Mouse (Mus musculus) heart, embryonic 14.5 days (tissue): ENCODE results near the gene Clic6. TPM values are rescaled to one million over a fixed set of nuclear protein-coding genes. Genes with fewer than 3 reads are reported as not detected.

Experiments used
- ATAC-seq: fragments of 200-750 bp; cut with Nextera tagmentation; 2 replicates; pipeline ENCODE4 v1.8.0; 2017; ENCODE audit warnings: low read depth, moderate TSS enrichment; ENCODE audit not compliant: insufficient number of reproducible peaks, insufficient read depth, low FRiP score
- H3K27ac ChIP-seq, 2 experiments: fragments of 200-500 bp in 1 of 2; fragments of 300-500 bp in 1 of 2; sonication (generic) in 1 of 2; replicated peaks in 1 of 2; 2 replicates each; pipeline ENCODE4 v1.5.1; 2012 to 2014; ENCODE audit warnings: low read depth in 2 of 2, low read length in 2 of 2, control low read depth in 1 of 2, mild to moderate bottlenecking in 1 of 2, mixed read lengths in 1 of 2; ENCODE audit not compliant: control insufficient read depth in 1 of 2, insufficient read depth in 1 of 2
- H3K27me3 ChIP-seq: fragments of 300-500 bp; sonication (generic); 2 replicates; pipeline ENCODE4 v1.6.1; 2014; ENCODE audit warnings: mild to moderate bottlenecking, low read length, control low read depth; ENCODE audit not compliant: control insufficient read depth, insufficient read depth
- H3K36me3 ChIP-seq: fragments of 300-500 bp; sonication (generic); 2 replicates; pipeline ENCODE4 v1.6.1; 2014; ENCODE audit warnings: mild to moderate bottlenecking, control low read depth, low read length, mixed read lengths; ENCODE audit not compliant: control insufficient read depth, insufficient read depth
- H3K4me1 ChIP-seq, 2 experiments: fragments of 200-500 bp in 1 of 2; fragments of 300-500 bp in 1 of 2; sonication (generic) in 1 of 2; 2 replicates each; pipeline ENCODE4 v1.6.1; 2012 to 2014; ENCODE audit warnings: low read length in 2 of 2, control low read depth in 1 of 2, mixed read lengths in 1 of 2; ENCODE audit not compliant: control insufficient read depth in 2 of 2, insufficient read depth in 2 of 2
- H3K4me2 ChIP-seq: fragments of 300-500 bp; sonication (generic); 2 replicates; pipeline ENCODE4 v1.6.1; 2014; ENCODE audit warnings: mild to moderate bottlenecking, low read length
- H3K4me3 ChIP-seq, 2 experiments: fragments of 200-500 bp in 1 of 2; fragments of 300-500 bp in 1 of 2; sonication (generic) in 1 of 2; 2 replicates each; pipeline ENCODE4 v1.5.1; 2012 to 2014; ENCODE audit warnings: low read length in 2 of 2, mild to moderate bottlenecking in 2 of 2, control low read depth in 1 of 2, low read depth in 1 of 2, moderate library complexity in 1 of 2; ENCODE audit not compliant: control insufficient read depth in 1 of 2, insufficient read depth in 1 of 2
- H3K9ac ChIP-seq: fragments of 300-500 bp; sonication (generic); 2 replicates; pipeline ENCODE4 v1.6.1; 2014; ENCODE audit warnings: mild to moderate bottlenecking, low read length
- H3K9me3 ChIP-seq: fragments of 300-500 bp; sonication (generic); 2 replicates; pipeline ENCODE4 v1.6.1; 2016; ENCODE audit warnings: low read length, control low read depth; ENCODE audit not compliant: control insufficient read depth
- WGBS: fragments of 180-500 bp; shearing (Covaris S2); extraction: QIAGEN DNeasy Blood & Tissue Kit; methylation state at CpG from one replicate; pipeline ENCODE4 v1.1.7; 2014; 5-methylcytosine and 5-hydroxymethylcytosine counted together
- polyA plus RNA-seq: library from polyadenylated mRNA; unstranded; fragments of >200 nt; fragmentation: Nextera tagmentation; extraction: Ambion mirVana; gene quantifications from 2 replicates; pipeline ENCODE4 v1.2.1, GENCODE M21; 2014

Gene Clic6
- 0.72 and 0.89 TPM in 2 replicates for polyA plus RNA-seq

GRCm38 (mm10) chr16:92485436-92485835 lies at the start of gene Clic6:
Clic6 (plus strand) TSS chr16:92485736.
- no peaks in the 10 kb centered on the region for H3K36me3 ChIP-seq
- no peak within 1 kb of the TSS for H3K4me3 ChIP-seq
- H3K4me1 ChIP-seq, result no peaks in the 10 kb centered on the region
- H3K27ac ChIP-seq, result no peak within 1 kb of the TSS
- H3K4me2 ChIP-seq, result no peak within 1 kb of the TSS
- 0 out of 2 replicates have a peak, but pooled peaks cover 3% of the 10 kb centered on the region for H3K27me3 ChIP-seq
- no peaks in the 10 kb centered on the region for H3K9me3 ChIP-seq
- ATAC-seq, result no peak
- no peak within 1 kb of the TSS for H3K9ac ChIP-seq
- WGBS, result 87% methylated on average over 5 of the region's 5 CpGs

- Histone ChIP-seq H3K27me3 (no peaks in the 10 kb centered on the region), H3K27ac (no peak overlapping the region), H3K4me1 (peaks cover 52 to 59% of the 10 kb centered on the region in 2 experiments), H3K36me3 (no peaks in the 10 kb centered on the region), H3K4me2 (no peak overlapping the region), H3K4me3 (no peak overlapping the region), H3K9me3 (no peaks in the 10 kb centered on the region), H3K9ac (no peak overlapping the region)
- WGBS, result 62% methylated on average over 2 of the region's 2 CpGs
- ATAC-seq, result no peak
These were observed 45.8 kb upstream of the Clic6 start for GRCm38 (mm10) chr16:92439775-92440174.

GRCm38 (mm10) chr16:92440229-92440628 lies 45.3 kb upstream of the Clic6 start:
- Histone ChIP-seq H3K4me2 (no peak overlapping the region), H3K4me1 (peaks cover 54 to 59% of the 10 kb centered on the region in 2 experiments), H3K27ac (no peak overlapping the region), H3K9me3 (no peaks in the 10 kb centered on the region), H3K36me3 (no peaks in the 10 kb centered on the region), H3K4me3 (no peak overlapping the region), H3K9ac (no peak overlapping the region), H3K27me3 (no peaks in the 10 kb centered on the region)
- WGBS, result 75% methylated on average over 8 of the region's 8 CpGs
- ATAC-seq, result no peak

GRCm38 (mm10) chr16:92441203-92441602 lies 44.3 kb upstream of the Clic6 start:
- no peak overlapping the region for H3K27ac ChIP-seq
- ATAC-seq, result no peak
- no peaks in the 10 kb centered on the region for H3K27me3 ChIP-seq
- no peaks in the 10 kb centered on the region for H3K9me3 ChIP-seq
- H3K9ac ChIP-seq, result 0 out of 2 replicates have a peak overlapping the region, but pooled peaks have one; percentile 27
- H3K36me3 ChIP-seq, result no peaks in the 10 kb centered on the region
- no peak overlapping the region for H3K4me3 ChIP-seq
- whole genome bisulfite sequencing, result 75% methylated on average over 3 of the region's 3 CpGs
- no peak overlapping the region for H3K4me2 ChIP-seq
- peaks cover 48 to 55% of the 10 kb centered on the region in 2 experiments for H3K4me1 ChIP-seq

- 91% methylated on average over 11 of the region's 11 CpGs for WGBS
- H3K4me3 ChIP-seq, result no peak overlapping the region
- H3K36me3 ChIP-seq, result no peaks in the 10 kb centered on the region
- H3K4me2 ChIP-seq, result no peak overlapping the region
- H3K9me3 ChIP-seq, result no peaks in the 10 kb centered on the region
- H3K9ac ChIP-seq, result peak overlapping the region; percentile 52; the same call in 1 of the 2 replicates
- H3K4me1 ChIP-seq, result peaks cover 44 to 50% of the 10 kb centered on the region in 2 experiments
- no peak for ATAC-seq
- H3K27ac ChIP-seq, result no peak overlapping the region; a peak in 1 of 4 replicates
- H3K27me3 ChIP-seq, result no peaks in the 10 kb centered on the region
These were observed 43.4 kb upstream of the Clic6 start for GRCm38 (mm10) chr16:92442150-92442549.

- no peaks in the 10 kb centered on the region for H3K27me3 ChIP-seq
These were observed 42.6 kb upstream of the Clic6 start for GRCm38 (mm10) chr16:92442946-92443345.

GRCm38 (mm10) chr16:92443644-92444113 lies 41.9 kb upstream of the Clic6 start:
- Histone ChIP-seq H3K36me3 (peaks cover 2% of the 10 kb centered on the region; the same call in 1 of the 2 replicates), H3K4me2 (peak overlapping the region; percentile 26), H3K27me3 (no peaks in the 10 kb centered on the region; the same call in 1 of the 2 replicates), H3K27ac (peak overlapping the region; percentile 93 to 95), H3K4me3 (no peak overlapping the region), H3K9me3 (no peaks in the 10 kb centered on the region), H3K4me1 (peaks cover 44 to 50% of the 10 kb centered on the region in 2 experiments), H3K9ac (peak overlapping the region; percentile 66)
- ATAC-seq, result peak; percentile 87
- WGBS, result 5% methylated on average over 13 of the region's 13 CpGs

More at GRCm38 (mm10) chr16:92442946-92443345, 42.6 kb upstream of the Clic6 start:
- Histone ChIP-seq H3K36me3 (no peaks in the 10 kb centered on the region), H3K4me3 (no peak overlapping the region), H3K4me2 (peak overlapping the region; percentile 26), H3K4me1 (peaks cover 44 to 50% of the 10 kb centered on the region in 2 experiments), H3K27ac (peak overlapping the region; percentile 93 to 95), H3K9me3 (no peaks in the 10 kb centered on the region), H3K9ac (peak overlapping the region; percentile 52)
- no peak for ATAC-seq
- WGBS, result 77% methylated on average over 4 of the region's 4 CpGs

- H3K4me1 ChIP-seq, result peaks cover 41 to 46% of the 10 kb centered on the region in 2 experiments
These were observed 40.2 kb upstream of the Clic6 start for GRCm38 (mm10) chr16:92445377-92445776.

More at GRCm38 (mm10) chr16:92445377-92445776, 40.2 kb upstream of the Clic6 start:
- Histone ChIP-seq H3K9ac (no peak overlapping the region), H3K4me3 (no peak overlapping the region), H3K27me3 (peaks cover 12% of the 10 kb centered on the region; the same call in 1 of the 2 replicates), H3K27ac (peak overlapping the region in 1 of 2 experiments; percentile 93; a peak in 1 of 4 replicates), H3K36me3 (peaks cover 15% of the 10 kb centered on the region; the same call in 1 of the 2 replicates), H3K4me2 (no peak overlapping the region), H3K9me3 (no peaks in the 10 kb centered on the region)
- no peak for ATAC-seq
- WGBS, result 60% methylated on average over 10 of the region's 10 CpGs
